Mouse (Mus musculus): ENCODE measurements around the gene Dazap1.

DNA sequence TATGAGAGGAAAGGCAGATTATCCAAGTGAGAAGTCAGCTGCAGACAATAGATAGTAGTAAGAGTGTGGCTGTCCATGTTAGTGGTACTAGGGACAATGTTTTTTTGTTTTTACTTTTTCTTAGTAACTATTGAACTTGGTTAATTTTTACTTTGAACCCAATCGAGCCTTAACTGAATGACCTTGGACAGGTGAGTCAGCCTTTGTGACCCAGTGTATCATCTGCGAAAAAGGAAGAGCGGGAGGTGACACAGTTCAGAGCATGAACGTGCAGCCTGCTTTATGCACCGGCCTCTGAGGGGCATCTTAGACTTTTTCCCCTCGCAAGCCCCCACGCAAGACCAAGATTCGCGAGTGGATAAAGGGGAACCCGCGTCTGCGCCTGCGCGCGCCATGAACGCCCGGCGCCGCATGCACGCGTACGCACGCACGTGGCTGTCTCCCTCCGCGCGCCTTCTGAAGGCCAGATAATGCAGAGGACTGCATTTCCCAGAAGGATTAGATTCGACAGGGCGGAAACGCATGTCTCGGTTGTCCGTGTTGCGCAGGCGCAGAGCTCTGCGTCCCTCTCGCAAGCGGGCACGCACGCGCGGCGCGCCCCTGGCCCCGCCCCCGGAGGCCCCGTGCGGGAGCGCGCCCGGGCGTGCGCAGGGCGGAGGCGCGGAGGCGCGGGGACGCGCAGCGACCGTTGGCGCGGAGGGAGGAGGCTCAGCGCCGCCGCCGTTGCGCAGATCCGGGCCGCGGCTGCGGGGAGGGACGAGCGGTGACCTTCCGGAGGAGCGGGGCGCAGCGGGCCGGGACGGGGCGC, 3.3 kb downstream of the Dazap1 start:
- TF ChIP-seq POLR2A (IDR thresholded peaks at IDR 0.05; ENCODE audit: low read depth, low read length): peak; percentile 75
- no peak for TF ChIP-seq CTCF (IDR thresholded peaks at IDR 0.05; ENCODE audit: extremely low read depth, insufficient read depth, insufficient read length, insufficient replicate concordance)

Measured in spleen, adult 2 months (tissue).